Mouse (Mus musculus) erythroblast, embryonic 14.5 days (primary cell): ENCODE measurements around the gene Erh. TPM values are rescaled to one million over a fixed set of nuclear protein-coding genes. Genes with fewer than 3 reads are reported as not detected.

Experiments
- H3K27me3 ChIP-seq: 2 replicates; pipeline ENCODE4 v1.6.1; 2012; ENCODE audit warnings: inconsistent platforms; ENCODE audit not compliant: control insufficient read depth
- H3K36me3 ChIP-seq: 2 replicates; pipeline ENCODE4 v1.6.1; 2012; ENCODE audit warnings: mild to moderate bottlenecking, inconsistent platforms; ENCODE audit not compliant: control insufficient read depth
- H3K4me1 ChIP-seq: 2 replicates; pipeline ENCODE4 v1.6.1; 2012; ENCODE audit warnings: inconsistent platforms; ENCODE audit not compliant: control insufficient read depth
- H3K4me3 ChIP-seq: replicated peaks from 2 replicates; pipeline ENCODE3; 2012; ENCODE audit warnings: moderate library complexity, mild to moderate bottlenecking, inconsistent platforms
- H3K9me3 ChIP-seq: 2 replicates; pipeline ENCODE4 v1.6.1; 2012; ENCODE audit warnings: low read length, inconsistent platforms, mixed read lengths; ENCODE audit not compliant: control insufficient read depth
- GATA1 ChIP-seq: IDR thresholded peaks from 2 replicates; pipeline ENCODE4 v1.6.1; 2012; ENCODE audit warnings: low read length, inconsistent platforms, mixed read lengths
- TAL1 ChIP-seq: IDR thresholded peaks from 3 replicates; pipeline ENCODE4 v1.6.1; 2012; ENCODE audit warnings: low read length, inconsistent platforms, mixed read lengths
- polyA plus RNA-seq: library from polyadenylated mRNA; stranded (reverse); fragments of >175 nt; gene quantifications from 2 replicates; pipeline ENCODE4 v1.2.3, GENCODE M21; 2012

The Erh gene
- polyA plus RNA-seq, 1 experiment = 1.2 TPM

GRCm38 (mm10) chr12:80673170-80673569, 29.0 kb upstream of the Erh start:
- Histone ChIP-seq H3K27me3 (no peaks in the 10 kb centered on the region), H3K9me3 (no peaks in the 10 kb centered on the region), H3K36me3 (peaks cover 56% of the 10 kb centered on the region), H3K4me3 (no peak overlapping the region), H3K4me1 (no peaks in the 10 kb centered on the region)
- TF ChIP-seq TAL1 = no peak
- no peak for TF ChIP-seq GATA1

- TF ChIP-seq TAL1 (no peak), GATA1 (no peak)
- Histone ChIP-seq H3K9me3 (no peaks in the 10 kb centered on the region), H3K36me3 (peaks cover 57% of the 10 kb centered on the region), H3K4me1 (no peaks in the 10 kb centered on the region), H3K27me3 (no peaks in the 10 kb centered on the region), H3K4me3 (no peak overlapping the region)
These were observed 24.2 kb upstream of the Erh start for GRCm38 (mm10) chr12:80668391-80668790.

GRCm38 (mm10) chr12:80663935-80664334, 19.8 kb upstream of the Erh start:
- no peak for TF ChIP-seq GATA1
- TF ChIP-seq TAL1 = no peak
- Histone ChIP-seq H3K4me1 (peaks cover 4% of the 10 kb centered on the region), H3K4me3 (no peak overlapping the region), H3K9me3 (no peaks in the 10 kb centered on the region), H3K36me3 (peaks cover 51% of the 10 kb centered on the region), H3K27me3 (no peaks in the 10 kb centered on the region)

GRCm38 (mm10) chr12:80662322-80662721, 18.2 kb upstream of the Erh start:
- H3K9me3 ChIP-seq = no peaks in the 10 kb centered on the region
- H3K4me3 ChIP-seq = no peak overlapping the region
- no peak for TF ChIP-seq GATA1
- no peak for TF ChIP-seq TAL1
- H3K4me1 ChIP-seq = peaks cover 8% of the 10 kb centered on the region
- peaks cover 43% of the 10 kb centered on the region for H3K36me3 ChIP-seq
- no peaks in the 10 kb centered on the region for H3K27me3 ChIP-seq

- peaks cover 18% of the 10 kb centered on the region for H3K36me3 ChIP-seq
- H3K9me3 ChIP-seq = no peaks in the 10 kb centered on the region
- H3K4me1 ChIP-seq = peaks cover 16% of the 10 kb centered on the region
- H3K27me3 ChIP-seq = no peaks in the 10 kb centered on the region
- TF ChIP-seq GATA1 (no peak), TAL1 (no peak)
- H3K4me3 ChIP-seq = no peak overlapping the region
These were observed 14.5 kb upstream of the Erh start for GRCm38 (mm10) chr12:80658661-80659060.

GRCm38 (mm10) chr12:80654659-80655025, 10.5 kb upstream of the Erh start:
- Histone ChIP-seq H3K4me3 (no peak overlapping the region), H3K27me3 (no peaks in the 10 kb centered on the region), H3K36me3 (peaks cover 10% of the 10 kb centered on the region), H3K9me3 (no peaks in the 10 kb centered on the region), H3K4me1 (peaks cover 19% of the 10 kb centered on the region)
- TF ChIP-seq GATA1 = no peak
- TF ChIP-seq TAL1 = no peak

- H3K4me1 ChIP-seq = peaks cover 23% of the 10 kb centered on the region
- H3K4me3 ChIP-seq = no peak overlapping the region
- H3K9me3 ChIP-seq = no peaks in the 10 kb centered on the region
- H3K27me3 ChIP-seq = no peaks in the 10 kb centered on the region
- no peak for TF ChIP-seq TAL1
- no peak for TF ChIP-seq GATA1
- H3K36me3 ChIP-seq = peaks cover 12% of the 10 kb centered on the region
These were observed 10.0 kb upstream of the Erh start for GRCm38 (mm10) chr12:80653951-80654658.

- Histone ChIP-seq H3K27me3 (no peaks in the 10 kb centered on the region), H3K36me3 (peaks cover 46% of the 10 kb centered on the region), H3K4me3 (no peak overlapping the region), H3K4me1 (peaks cover 67% of the 10 kb centered on the region), H3K9me3 (no peaks in the 10 kb centered on the region)
- no peak for TF ChIP-seq GATA1
- TF ChIP-seq TAL1 = no peak
These were observed 2.2 kb upstream of the Erh start for GRCm38 (mm10) chr12:80646377-80646776.

- Histone ChIP-seq H3K4me1 (peaks cover 64% of the 10 kb centered on the region), H3K36me3 (peaks cover 59% of the 10 kb centered on the region)
These were observed 346 bp upstream of the Erh start for GRCm38 (mm10) chr12:80644506-80644868.

More at GRCm38 (mm10) chr12:80644506-80644868, 346 bp upstream of the Erh start:
- H3K4me3 ChIP-seq = peak overlapping the region; percentile 83
- H3K27me3 ChIP-seq = no peaks in the 10 kb centered on the region
- no peaks in the 10 kb centered on the region for H3K9me3 ChIP-seq
- TF ChIP-seq GATA1 (no peak), TAL1 (no peak)
